Mouse (Mus musculus) thymus, postnatal 25 days (tissue): ENCODE results near the gene Lsmem1.

Experiments
- DNase-seq: peaks from one replicate; pipeline ENCODE4 v3.0.0; 2022

Lsmem1 gene

DNA sequence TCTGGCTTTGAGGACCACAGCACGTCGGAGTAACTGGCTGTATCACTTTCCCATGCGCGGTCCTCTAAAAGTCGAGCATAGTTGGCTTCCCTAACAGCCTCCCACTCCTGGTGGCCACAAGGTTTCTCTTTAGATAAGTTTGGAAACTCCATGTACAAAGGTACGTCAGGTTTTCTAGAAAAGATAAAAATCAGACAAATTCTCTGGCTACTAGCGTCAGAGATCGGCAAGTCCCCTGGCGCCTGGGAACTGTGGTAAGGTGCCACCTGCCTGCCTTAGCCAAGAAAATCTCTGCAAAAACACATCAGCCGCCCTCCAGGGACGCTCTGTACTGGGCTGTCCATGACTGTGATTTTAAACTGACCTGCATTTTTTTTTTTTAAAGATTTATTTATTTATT, 64.8 kb downstream of the Lsmem1 start:
- no peak for DNase-seq

GRCm38 (mm10) chr12:40133573-40134271, 65.6 kb downstream of the Lsmem1 start, which contains the start of gene Scin:
TSS of gene Scin (minus strand) at chr12:40134228.
- DNase-seq, result no peak

DNA sequence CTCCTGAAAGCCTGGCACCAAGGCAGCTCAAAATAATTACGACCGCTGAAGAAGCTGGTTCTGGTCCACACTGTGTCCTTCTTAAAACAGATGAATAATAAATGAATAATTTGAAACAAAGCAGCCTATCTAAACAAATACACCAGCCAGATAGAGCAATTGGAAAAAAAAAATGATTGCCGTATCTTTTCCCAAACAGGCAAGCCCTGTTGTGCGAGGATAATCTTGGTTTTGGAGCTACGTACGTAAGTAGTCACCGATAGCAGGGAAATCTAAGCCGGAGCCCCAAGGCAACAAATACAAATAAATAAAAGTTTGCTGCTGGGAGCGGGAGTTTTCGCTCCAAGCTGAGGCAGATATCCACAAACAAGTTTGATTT, 66.1 kb downstream of the Lsmem1 start:
- DNase-seq, result no peak
